Mouse (Mus musculus) induced T-regulatory cell, adult 2 months (primary cell): Measurements from ENCODE around the gene Rnh1.
A peak's percentile ranks its signal among the peaks of the same experiment; 100 is the strongest.

Source experiments
- DNase-seq: peaks from one replicate; pipeline ENCODE4 v3.0.0-alpha.2; 2012; ENCODE audit warnings: low read depth

Gene Rnh1

DNA sequence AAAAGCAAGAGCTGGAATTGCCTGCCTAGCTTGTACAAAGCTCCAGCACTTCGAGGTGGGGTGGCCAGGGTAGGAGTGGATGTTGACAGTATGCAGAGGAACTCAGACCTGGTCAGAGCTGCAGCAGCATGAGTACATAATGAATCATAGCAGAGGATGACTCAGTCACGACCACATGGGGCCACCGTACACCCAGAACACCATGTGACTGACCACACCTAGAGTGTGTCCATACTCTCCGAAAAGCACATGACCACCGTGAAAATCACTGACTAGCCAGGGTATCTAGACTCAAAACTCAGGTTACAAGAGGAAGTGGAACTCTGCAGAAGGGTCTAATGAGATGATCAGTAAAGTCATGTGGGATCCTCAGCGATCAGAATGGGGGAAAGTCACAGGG lies 7.8 kb downstream of the Rnh1 start:
- DNase-seq, result no peak

DNA sequence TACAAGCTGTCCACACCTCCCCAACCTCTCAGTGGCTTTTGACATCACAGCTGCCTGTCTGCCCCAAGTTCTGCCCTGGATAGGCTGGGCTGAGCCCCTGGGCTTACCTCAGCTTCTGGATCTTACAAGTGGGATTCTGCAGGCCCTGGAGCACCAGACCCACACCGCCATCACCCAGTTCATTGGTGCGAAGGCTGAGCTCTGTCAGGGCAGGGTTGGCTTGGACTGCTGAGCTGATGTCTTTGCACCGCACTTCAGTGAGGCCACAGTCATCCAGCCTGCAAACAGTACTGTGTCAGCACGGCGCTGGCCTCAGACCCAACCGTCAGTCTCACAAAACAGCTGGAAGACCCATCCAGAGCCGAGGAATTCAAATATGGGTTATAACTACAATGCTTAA lies 8.3 kb downstream of the Rnh1 start:
- no peak for DNase-seq

DNA sequence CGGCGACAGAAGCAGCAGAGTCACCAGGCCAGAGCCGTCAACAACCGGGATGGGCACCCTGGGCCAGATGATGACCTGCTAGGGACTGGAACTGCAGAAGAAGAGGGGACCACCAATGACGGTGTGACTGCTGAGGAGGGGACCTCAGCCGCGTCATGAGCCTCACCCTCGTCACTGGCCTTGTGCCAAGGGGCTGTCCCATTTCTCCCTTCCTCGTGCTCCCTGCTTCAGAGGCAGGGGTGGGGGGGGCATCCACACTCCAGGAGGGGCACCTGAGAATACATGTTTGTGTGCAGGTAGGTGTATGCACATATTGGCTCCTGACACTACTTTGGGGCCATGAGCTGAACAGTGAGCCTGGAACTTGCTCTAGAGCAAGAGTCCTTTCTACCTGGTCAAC lies 17.3 kb downstream of the Rnh1 start:
- no peak for DNase-seq

DNA sequence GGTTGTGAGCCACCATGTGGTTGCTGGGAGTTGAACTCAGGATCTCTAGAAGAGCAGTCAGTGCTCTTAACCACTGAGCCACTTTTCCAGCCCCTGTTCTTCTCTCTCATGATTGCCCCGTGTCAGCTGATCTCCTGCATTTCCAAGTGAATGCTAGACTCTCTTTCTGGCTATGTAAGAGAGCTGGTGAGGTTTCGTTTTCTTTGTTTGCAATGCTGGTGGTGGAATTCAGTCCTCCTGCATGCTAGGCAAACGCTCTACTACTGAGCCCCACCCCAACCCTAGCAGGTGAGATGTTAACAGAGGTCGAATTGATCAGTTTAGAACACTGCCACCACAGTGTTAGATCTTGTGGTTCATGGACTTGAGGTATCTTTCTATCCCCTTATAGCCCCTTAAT lies 24.0 kb downstream of the Rnh1 start:
- no peak for DNase-seq

DNA sequence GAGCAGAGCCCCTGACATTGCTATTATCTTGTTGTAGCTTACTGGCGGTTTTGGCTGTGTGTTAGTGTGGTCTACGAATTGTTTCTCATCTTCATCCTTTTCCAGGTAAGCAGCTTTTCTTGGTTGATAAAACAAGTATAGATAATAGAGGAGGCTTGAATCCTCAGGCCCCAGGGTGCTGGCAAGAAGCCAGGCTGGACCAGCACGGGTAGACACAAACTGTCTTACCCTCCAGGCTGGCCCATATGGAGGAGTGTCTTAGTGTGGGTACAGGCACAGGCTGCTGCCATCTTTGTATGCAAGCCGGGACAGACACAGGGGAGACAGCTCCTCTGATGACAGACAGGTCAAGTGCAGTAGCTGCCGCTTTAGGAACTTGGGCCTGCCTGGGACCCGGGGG lies 25.6 kb downstream of the Rnh1 start:
- DNase-seq, result no peak

GRCm38 (mm10) chr7:141146043-141146595 lies 26.5 kb downstream of the Rnh1 start:
- DNase-seq, result no peak

- DNase-seq, result no peak
These were observed 27.3 kb downstream of the Rnh1 start for GRCm38 (mm10) chr7:141145403-141145802.

GRCm38 (mm10) chr7:141144650-141145049 lies 28.0 kb downstream of the Rnh1 start:
- DNase-seq, result no peak

DNA sequence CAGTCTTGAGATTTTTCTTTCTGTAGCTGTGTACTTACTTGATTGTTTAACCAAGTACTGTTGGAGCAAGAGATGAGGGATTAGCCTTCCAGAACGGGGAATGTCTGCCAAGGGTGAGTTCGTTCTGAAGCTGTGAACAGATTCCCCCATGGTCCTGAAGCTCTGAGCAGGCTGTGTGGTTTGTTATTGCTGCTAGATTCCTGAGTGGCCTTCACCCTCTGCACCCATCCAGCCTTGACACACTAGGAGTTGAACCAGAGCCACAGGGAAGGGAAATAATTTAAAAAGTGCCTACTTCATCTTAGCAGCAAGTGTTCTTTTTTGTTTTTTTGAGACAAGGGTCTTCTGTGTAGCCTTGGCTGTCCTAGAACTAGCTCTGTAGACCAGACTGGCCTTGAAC lies 28.8 kb downstream of the Rnh1 start:
- DNase-seq, result no peak

GRCm38 (mm10) chr7:141143112-141143511 lies 29.5 kb downstream of the Rnh1 start:
- peak; percentile 73 for DNase-seq

DNA sequence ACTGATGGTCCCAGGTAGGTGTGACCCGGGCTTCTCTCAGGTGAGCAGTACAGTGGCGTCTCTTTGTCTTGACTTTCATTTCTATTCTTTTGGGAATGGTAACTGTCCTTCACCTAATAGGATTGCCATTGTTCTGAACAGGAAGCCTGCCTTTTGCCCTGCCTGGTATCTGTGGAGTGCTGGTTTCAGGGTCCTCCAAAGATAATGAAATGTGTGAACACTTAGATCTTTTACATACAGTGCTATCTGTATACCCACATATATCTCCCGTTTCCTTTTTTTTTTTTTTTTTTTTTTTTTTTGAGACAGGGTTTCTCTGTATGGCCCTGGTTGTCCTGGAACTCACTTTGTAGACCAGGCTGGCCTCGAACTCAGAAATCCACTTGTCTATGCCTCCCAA lies 31.3 kb downstream of the Rnh1 start:
- DNase-seq, result no peak

DNA sequence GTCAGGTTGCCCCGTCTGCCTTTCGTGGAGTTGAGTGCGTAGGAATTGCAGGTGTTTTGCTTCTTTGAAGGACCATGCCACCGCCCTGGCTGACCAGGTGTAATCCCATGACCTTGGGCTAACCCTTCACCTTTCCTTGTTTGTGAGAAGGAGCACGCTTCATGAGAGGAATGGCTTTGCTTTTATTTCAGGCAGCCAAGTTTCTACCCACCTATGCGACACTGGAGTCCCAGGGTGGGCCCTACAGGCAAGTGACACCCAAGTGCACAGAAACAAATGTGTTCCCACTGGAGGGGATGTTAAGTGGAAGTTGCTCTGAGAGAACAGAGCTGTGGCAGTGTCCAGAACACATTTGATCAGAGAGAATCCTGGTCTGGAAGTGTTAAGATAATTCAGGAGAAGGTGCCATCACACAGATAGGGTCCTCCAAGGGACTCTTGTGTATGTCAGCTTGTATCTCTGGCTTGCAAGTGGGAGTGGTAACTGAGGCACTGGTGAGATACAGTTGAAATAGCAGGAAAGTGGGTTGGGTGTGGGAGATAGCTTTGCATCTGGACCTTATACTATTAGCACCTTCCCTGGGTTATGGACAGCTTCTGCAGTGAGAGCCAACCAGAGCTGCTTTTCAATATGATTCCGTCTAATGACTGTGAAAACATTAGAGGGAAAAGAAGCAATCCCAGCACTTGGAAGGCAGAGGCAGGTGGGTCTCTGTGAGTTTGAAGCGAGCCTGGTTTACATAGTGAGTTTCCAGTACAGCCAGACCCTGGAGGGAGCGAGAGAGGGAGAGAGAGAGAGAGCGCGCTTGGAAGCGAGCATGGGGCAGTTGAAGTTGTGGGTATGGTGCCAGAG lies 40.5 kb downstream of the Rnh1 start:
- no peak for DNase-seq

DNA sequence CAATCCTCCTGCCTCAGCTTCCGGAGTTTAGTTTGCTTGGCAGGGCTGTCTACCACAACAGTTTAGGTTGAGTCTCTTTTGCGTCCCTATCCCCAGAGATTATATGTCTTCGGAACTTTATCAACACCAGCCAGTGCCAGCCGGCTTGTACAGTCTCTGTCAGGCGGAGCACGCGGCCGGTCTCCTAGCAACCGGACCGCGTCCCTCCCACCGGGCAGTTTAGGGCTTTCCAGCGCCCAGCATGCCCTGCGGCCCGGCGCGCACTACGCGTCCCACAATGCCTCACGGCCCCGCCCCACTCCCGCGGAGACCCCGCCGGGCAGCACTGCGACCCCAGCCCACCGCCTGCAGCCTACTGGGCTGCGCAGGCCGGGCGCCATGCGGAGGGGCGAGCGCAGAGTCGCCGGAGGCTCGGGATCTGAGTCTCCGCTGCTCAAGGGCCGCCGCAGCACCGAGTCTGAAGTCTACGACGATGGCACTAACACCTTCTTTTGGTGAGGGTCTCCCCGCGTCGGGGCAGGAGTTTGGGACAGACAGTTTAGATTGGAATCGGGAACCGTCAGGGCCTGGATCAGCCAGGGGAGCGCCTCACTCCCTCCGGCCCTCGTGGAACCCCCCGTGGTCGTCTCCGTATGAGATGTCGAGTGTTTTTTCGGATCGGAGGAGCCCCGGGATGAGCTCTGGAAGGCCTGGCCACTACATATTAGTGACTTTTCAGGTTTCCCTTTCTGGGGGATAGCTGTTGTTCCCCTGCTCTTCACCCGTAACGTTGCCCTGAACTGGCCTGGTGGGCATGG lies 41.4 kb downstream of the Rnh1 start:
- peak; percentile 92 for DNase-seq

DNA sequence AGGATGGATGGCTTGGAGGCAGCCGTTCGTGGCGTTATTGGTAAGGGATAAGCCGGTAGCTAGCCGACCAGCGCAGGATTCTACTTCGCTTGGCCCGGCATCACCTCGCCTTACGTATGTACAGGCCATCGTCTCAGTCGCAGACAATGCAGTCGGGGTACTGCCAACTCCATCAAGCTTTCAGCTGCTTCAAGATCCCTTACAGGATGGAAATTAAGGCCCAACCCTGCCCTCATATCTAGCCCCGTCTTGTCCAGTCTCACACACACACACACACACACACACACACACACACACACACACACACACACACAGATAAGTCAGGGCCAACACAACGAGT lies 49.2 kb downstream of the Rnh1 start:
- no peak for DNase-seq

GRCm38 (mm10) chr7:141122689-141123516 lies 49.8 kb downstream of the Rnh1 start:
- DNase-seq, result peak; percentile 99

GRCm38 (mm10) chr7:141122245-141122644 lies 50.4 kb downstream of the Rnh1 start, which contains the start of gene Ptdss2:
TSS of gene Ptdss2 (plus strand) at chr7:141122382.
- DNase-seq, result peak; percentile 37

DNA sequence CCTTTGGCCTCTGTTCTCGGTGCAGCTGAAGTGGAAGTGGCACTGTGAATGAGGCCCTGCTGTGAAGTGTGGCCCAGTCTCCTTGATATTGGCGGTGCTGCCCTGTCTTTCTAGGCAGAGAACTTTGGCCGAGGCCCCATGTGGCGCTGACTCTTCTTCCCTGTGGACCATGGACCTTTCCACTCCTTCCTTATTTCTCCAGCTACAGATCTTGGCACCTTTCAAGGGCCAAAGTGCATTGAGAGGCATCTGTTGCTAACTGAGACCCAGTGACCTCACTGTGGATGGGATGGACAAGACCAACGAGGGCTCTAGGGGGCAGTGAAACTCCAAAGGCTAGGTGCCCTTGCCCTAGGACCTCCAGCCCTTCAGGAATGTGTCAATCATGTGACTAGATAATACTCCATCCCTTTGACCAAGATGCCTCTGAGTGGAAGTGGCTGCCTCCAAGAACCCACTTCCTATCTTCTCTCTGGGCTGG lies 51.6 kb downstream of the Rnh1 start:
- DNase-seq, result no peak

DNA sequence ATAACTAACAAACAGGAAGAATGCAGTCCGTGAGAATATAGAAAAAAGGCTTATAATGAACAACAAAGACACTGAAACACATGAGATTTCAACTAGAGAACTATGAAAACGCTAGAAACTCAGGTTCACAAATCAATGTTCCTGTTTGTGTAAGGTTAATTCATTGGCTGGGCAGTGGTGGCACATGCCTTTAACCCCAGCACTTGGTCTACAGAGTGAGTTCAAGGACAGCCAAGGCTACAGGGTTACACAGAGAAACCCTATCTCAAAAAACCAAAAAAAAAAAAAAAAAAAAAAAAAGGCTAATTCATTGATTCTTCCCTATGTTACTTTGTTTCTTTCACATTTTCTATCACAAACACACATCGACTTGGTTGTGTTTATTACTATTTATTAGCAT lies 52.1 kb downstream of the Rnh1 start:
- DNase-seq, result no peak

DNA sequence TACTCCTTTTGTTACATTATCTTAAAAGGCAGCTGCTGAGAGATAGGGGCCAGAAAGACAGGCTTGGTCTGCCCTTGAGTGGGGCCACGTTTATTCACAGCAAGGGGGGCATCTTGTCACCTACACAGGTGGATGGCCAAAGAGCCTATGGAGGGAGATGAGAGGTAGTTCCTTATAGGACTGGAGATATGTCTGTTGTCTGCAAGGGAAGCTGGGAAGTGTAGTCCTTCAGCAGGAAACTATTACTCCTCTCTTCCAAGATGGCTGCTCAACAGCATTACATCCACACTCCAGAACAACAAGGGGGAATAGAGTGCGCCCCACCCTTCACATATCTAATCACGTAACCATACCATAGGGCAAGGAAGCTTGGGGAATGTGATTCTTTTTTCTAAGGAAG lies 53.2 kb downstream of the Rnh1 start:
- DNase-seq, result no peak

GRCm38 (mm10) chr7:141117636-141118035 lies 55.0 kb downstream of the Rnh1 start, which contains the start of gene Ano9:
TSS of gene Ano9 (minus strand) at chr7:141117806.
- DNase-seq, result no peak

DNA sequence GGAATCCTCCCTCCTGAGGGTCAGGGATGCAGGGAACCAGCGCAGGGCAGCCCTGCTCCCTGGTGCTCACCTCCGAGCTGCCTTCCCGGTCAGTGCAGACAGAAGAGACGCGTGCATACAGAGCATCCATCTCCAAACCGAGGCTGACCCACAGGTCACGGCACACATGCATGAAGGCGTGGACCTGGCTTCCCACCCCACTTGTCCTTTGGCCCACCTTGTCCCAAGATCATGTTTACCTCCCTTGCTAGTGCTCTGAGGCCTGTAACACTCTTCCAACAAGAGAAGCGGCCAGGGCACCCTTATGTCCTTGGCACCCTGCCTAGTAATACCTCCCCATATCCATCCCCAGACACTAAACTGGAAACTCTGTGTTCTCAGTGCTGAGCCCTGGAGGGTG lies 56.8 kb downstream of the Rnh1 start:
- no peak for DNase-seq
